Mouse (Mus musculus): Measurements from ENCODE around the gene Plekhj1. TPM values are rescaled to one million over a fixed set of nuclear protein-coding genes. Genes with fewer than 3 reads are reported as not detected.

Gene Plekhj1
- total and polyA plus RNA-seq, 2 experiments from 2014 or later: 88.1 to 94.1 TPM

GRCm38 (mm10) chr10:80784871-80785270 is 13.6 kb downstream of the Plekhj1 start:
- H3K4me2 ChIP-seq (ENCODE audit: low read depth, low read length, poor library complexity, severe bottlenecking): no peak overlapping the region
- DNase-seq (ENCODE audit: low spot score): no peak
- H3K4me1 ChIP-seq (ENCODE audit: insufficient read depth, low read length): no peaks in the 10 kb centered on the region
- H3K4me3 ChIP-seq (ENCODE audit: low read depth, low read length): no peak overlapping the region
- H3K27me3 ChIP-seq (ENCODE audit: insufficient read depth, low read length): no peaks in the 10 kb centered on the region
- peaks cover 94% of the 10 kb centered on the region for H3K36me3 ChIP-seq (ENCODE audit: insufficient read depth, low read length)
- TF ChIP-seq CTCF (IDR thresholded peaks at IDR 0.05): no peak
- ATAC-seq (ENCODE audit: low FRiP score): no peak
- WGBS: 74% methylated on average over 12 of the region's 12 CpGs
- no peak overlapping the region for H3K27ac ChIP-seq (ENCODE audit: low read depth, low read length)
- no peak overlapping the region for H3K9ac ChIP-seq (replicated peaks; ENCODE audit: low read length, poor library complexity, severe bottlenecking)
- H3K9me3 ChIP-seq (ENCODE audit: low read length): no peaks in the 10 kb centered on the region

GRCm38 (mm10) chr10:80784302-80784701 is 14.1 kb downstream of the Plekhj1 start:
- WGBS: 100% methylated on average over 2 of the region's 2 CpGs
- Histone ChIP-seq H3K4me2 (ENCODE audit: low read depth, low read length, poor library complexity, severe bottlenecking) (no peak overlapping the region), H3K36me3 (ENCODE audit: insufficient read depth, low read length) (peaks cover 95% of the 10 kb centered on the region), H3K4me3 (ENCODE audit: low read depth, low read length) (no peak overlapping the region), H3K4me1 (ENCODE audit: insufficient read depth, low read length) (no peaks in the 10 kb centered on the region), H3K27ac (ENCODE audit: low read depth, low read length) (no peak overlapping the region), H3K9ac (replicated peaks; ENCODE audit: low read length, poor library complexity, severe bottlenecking) (no peak overlapping the region), H3K27me3 (ENCODE audit: insufficient read depth, low read length) (no peaks in the 10 kb centered on the region), H3K9me3 (ENCODE audit: low read length) (no peaks in the 10 kb centered on the region)
- ATAC-seq (ENCODE audit: low FRiP score): no peak
- no peak for DNase-seq (ENCODE audit: low spot score)
- TF ChIP-seq CTCF (IDR thresholded peaks at IDR 0.05): no peak

GRCm38 (mm10) chr10:80779565-80779964 is 18.9 kb downstream of the Plekhj1 start:
- ATAC-seq (ENCODE audit: low FRiP score): no peak
- H3K27ac ChIP-seq (ENCODE audit: low read depth, low read length): no peak overlapping the region

GRCm38 (mm10) chr10:80777123-80777522 is 21.3 kb downstream of the Plekhj1 start:
- no peaks in the 10 kb centered on the region for H3K27me3 ChIP-seq (ENCODE audit: insufficient read depth, low read length)
- no peaks in the 10 kb centered on the region for H3K9me3 ChIP-seq (ENCODE audit: low read length)
- no peak overlapping the region for H3K9ac ChIP-seq (replicated peaks; ENCODE audit: low read length, poor library complexity, severe bottlenecking)
- no peak for TF ChIP-seq CTCF (IDR thresholded peaks at IDR 0.05)
- H3K4me1 ChIP-seq (ENCODE audit: insufficient read depth, low read length): no peaks in the 10 kb centered on the region
- no peak overlapping the region for H3K27ac ChIP-seq (ENCODE audit: low read depth, low read length)
- DNase-seq (ENCODE audit: low spot score): no peak
- peaks cover 83% of the 10 kb centered on the region for H3K36me3 ChIP-seq (ENCODE audit: insufficient read depth, low read length)
- no peak for ATAC-seq (ENCODE audit: low FRiP score)
- 97% methylated on average over 5 of the region's 5 CpGs for WGBS
- no peak overlapping the region for H3K4me3 ChIP-seq (ENCODE audit: low read depth, low read length)
- H3K4me2 ChIP-seq (ENCODE audit: low read depth, low read length, poor library complexity, severe bottlenecking): no peak overlapping the region

More at GRCm38 (mm10) chr10:80779565-80779964, 18.9 kb downstream of the Plekhj1 start:
- peaks cover 83% of the 10 kb centered on the region for H3K36me3 ChIP-seq (ENCODE audit: insufficient read depth, low read length)
- no peaks in the 10 kb centered on the region for H3K27me3 ChIP-seq (ENCODE audit: insufficient read depth, low read length)
- H3K4me3 ChIP-seq (ENCODE audit: low read depth, low read length): no peak overlapping the region
- no peak for DNase-seq (ENCODE audit: low spot score)
- TF ChIP-seq CTCF (IDR thresholded peaks at IDR 0.05): no peak
- H3K4me2 ChIP-seq (ENCODE audit: low read depth, low read length, poor library complexity, severe bottlenecking): no peak overlapping the region
- H3K4me1 ChIP-seq (ENCODE audit: insufficient read depth, low read length): no peaks in the 10 kb centered on the region
- H3K9me3 ChIP-seq (ENCODE audit: low read length): no peaks in the 10 kb centered on the region
- no peak overlapping the region for H3K9ac ChIP-seq (replicated peaks; ENCODE audit: low read length, poor library complexity, severe bottlenecking)

- H3K36me3 ChIP-seq (ENCODE audit: insufficient read depth, low read length): peaks cover 80% of the 10 kb centered on the region
- WGBS: 89% methylated on average over 6 of the region's 6 CpGs
- no peak overlapping the region for H3K4me3 ChIP-seq (ENCODE audit: low read depth, low read length)
- ATAC-seq (ENCODE audit: low FRiP score): no peak
- no peak overlapping the region for H3K4me2 ChIP-seq (ENCODE audit: low read depth, low read length, poor library complexity, severe bottlenecking)
- no peaks in the 10 kb centered on the region for H3K9me3 ChIP-seq (ENCODE audit: low read length)
- DNase-seq (ENCODE audit: low spot score): no peak
- no peak for TF ChIP-seq CTCF (IDR thresholded peaks at IDR 0.05)
- H3K27me3 ChIP-seq (ENCODE audit: insufficient read depth, low read length): no peaks in the 10 kb centered on the region
- H3K9ac ChIP-seq (replicated peaks; ENCODE audit: low read length, poor library complexity, severe bottlenecking): no peak overlapping the region
- H3K27ac ChIP-seq (ENCODE audit: low read depth, low read length): no peak overlapping the region
- H3K4me1 ChIP-seq (ENCODE audit: insufficient read depth, low read length): no peaks in the 10 kb centered on the region
Measured at GRCm38 (mm10) chr10:80776358-80776869, 22.0 kb downstream of the Plekhj1 start.

- Histone ChIP-seq H3K4me3 (ENCODE audit: low read depth, low read length) (no peak overlapping the region), H3K27me3 (ENCODE audit: insufficient read depth, low read length) (no peaks in the 10 kb centered on the region), H3K9ac (replicated peaks; ENCODE audit: low read length, poor library complexity, severe bottlenecking) (no peak overlapping the region), H3K27ac (ENCODE audit: low read depth, low read length) (no peak overlapping the region), H3K36me3 (ENCODE audit: insufficient read depth, low read length) (peaks cover 79% of the 10 kb centered on the region), H3K4me1 (ENCODE audit: insufficient read depth, low read length) (no peaks in the 10 kb centered on the region), H3K9me3 (ENCODE audit: low read length) (no peaks in the 10 kb centered on the region), H3K4me2 (ENCODE audit: low read depth, low read length, poor library complexity, severe bottlenecking) (no peak overlapping the region)
- DNase-seq (ENCODE audit: low spot score) (no peak), ATAC-seq (ENCODE audit: low FRiP score) (no peak)
- 93% methylated on average over 4 of the region's 4 CpGs for WGBS
- no peak for TF ChIP-seq CTCF (IDR thresholded peaks at IDR 0.05)
Measured at GRCm38 (mm10) chr10:80775731-80776130, 22.7 kb downstream of the Plekhj1 start.

All from midbrain, postnatal 0 days (tissue).